Mouse (Mus musculus): Measurements from ENCODE around the gene Traf1. TPM values are rescaled to one million over a fixed set of nuclear protein-coding genes. Genes with fewer than 3 reads are reported as not detected.
A peak's percentile ranks its signal among the peaks of the same experiment; 100 is the strongest.

Gene Traf1
- polyA plus RNA-seq, 1 experiment: 1.8 TPM

DNA sequence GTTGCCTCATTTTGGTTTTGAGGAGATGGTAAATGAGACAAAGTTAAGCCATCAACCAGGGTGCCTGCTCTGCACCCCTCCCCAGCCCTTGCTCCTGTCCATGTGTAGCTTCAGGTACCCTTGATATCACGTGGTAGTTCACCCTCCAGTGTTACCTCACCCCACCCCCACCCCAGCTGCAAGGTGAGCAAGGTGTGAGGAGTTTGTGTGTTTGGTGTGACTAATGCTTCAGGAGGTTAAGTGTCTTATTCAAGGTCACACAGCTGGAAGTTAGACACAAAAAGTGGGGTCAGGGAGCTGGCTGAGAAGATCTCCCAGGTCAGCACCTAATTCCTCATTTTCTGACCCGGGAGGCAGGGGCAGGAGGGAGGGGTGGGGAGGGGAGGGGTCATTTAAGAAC is 38.8 kb downstream of the Traf1 start:
- Histone ChIP-seq H3K4me3 (ENCODE audit: insufficient read depth, poor library complexity, severe bottlenecking) (no peak overlapping the region), H3K27me3 (ENCODE audit: control insufficient read depth, insufficient read depth, insufficient read length) (no peaks in the 10 kb centered on the region), H3ac (ENCODE audit: control insufficient read depth, insufficient read length, low read depth) (no peak overlapping the region), H3K36me3 (ENCODE audit: control insufficient read depth, insufficient read depth) (no peaks in the 10 kb centered on the region), H3K79me3 (ENCODE audit: low read depth) (no peaks in the 10 kb centered on the region), H3K79me2 (ENCODE audit: control insufficient read depth, insufficient read depth) (no peaks in the 10 kb centered on the region)
- no peak for TF ChIP-seq USF1 (IDR thresholded peaks at IDR 0.05; ENCODE audit: low read depth)
- TF ChIP-seq FOSL1 (IDR thresholded peaks at IDR 0.05; ENCODE audit: insufficient read depth, low read length, poor library complexity, severe bottlenecking): no peak
- no peak for TF ChIP-seq MAX (IDR thresholded peaks at IDR 0.05)
- TF ChIP-seq CTCF (IDR thresholded peaks at IDR 0.05; ENCODE audit: control insufficient read depth, insufficient read depth, insufficient read length): no peak
- TF ChIP-seq MYOD1 (IDR thresholded peaks at IDR 0.05; ENCODE audit: control insufficient read depth, insufficient read length, low read depth): no peak
- no peak for TF ChIP-seq CEBPB (IDR thresholded peaks at IDR 0.05; ENCODE audit: low read depth)
- no peak for TF ChIP-seq MYOG (IDR thresholded peaks at IDR 0.05; ENCODE audit: control insufficient read depth, extremely low read depth, insufficient read length)

DNA sequence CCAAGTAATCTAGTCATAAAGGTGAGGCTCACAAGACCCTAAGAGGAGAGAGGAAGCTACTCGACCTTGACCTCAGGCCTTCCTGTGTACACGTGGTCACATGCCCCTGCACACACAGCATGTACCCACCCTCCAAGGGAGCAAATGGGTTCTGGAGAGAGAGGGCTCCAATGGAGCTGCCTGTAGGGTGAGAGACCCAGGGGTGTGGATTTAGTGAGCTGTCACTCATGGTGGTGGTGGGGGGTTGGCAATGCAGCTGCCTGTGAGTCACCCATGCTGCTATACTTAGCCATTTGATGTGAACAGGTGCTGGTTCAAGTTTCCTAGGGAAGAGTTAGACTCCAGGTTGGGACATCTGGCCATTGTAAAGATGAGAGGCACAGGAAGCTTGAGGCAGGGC is 41.4 kb downstream of the Traf1 start:
- H3K36me3 ChIP-seq (ENCODE audit: control insufficient read depth, insufficient read depth): no peaks in the 10 kb centered on the region
- no peaks in the 10 kb centered on the region for H3K27me3 ChIP-seq (ENCODE audit: control insufficient read depth, insufficient read depth, insufficient read length)
- no peak for TF ChIP-seq FOSL1 (IDR thresholded peaks at IDR 0.05; ENCODE audit: insufficient read depth, low read length, poor library complexity, severe bottlenecking)
- TF ChIP-seq CEBPB (IDR thresholded peaks at IDR 0.05; ENCODE audit: low read depth): no peak
- peak; percentile 17 for TF ChIP-seq USF1 (IDR thresholded peaks at IDR 0.05; ENCODE audit: low read depth)
- peak; percentile 90 for TF ChIP-seq MYOD1 (IDR thresholded peaks at IDR 0.05; ENCODE audit: control insufficient read depth, insufficient read length, low read depth)
- no peak for TF ChIP-seq CTCF (IDR thresholded peaks at IDR 0.05; ENCODE audit: control insufficient read depth, insufficient read depth, insufficient read length)
- no peak for TF ChIP-seq MAX (IDR thresholded peaks at IDR 0.05)
- no peak overlapping the region for H3K4me3 ChIP-seq (ENCODE audit: insufficient read depth, poor library complexity, severe bottlenecking)
- H3K79me2 ChIP-seq (ENCODE audit: control insufficient read depth, insufficient read depth): no peaks in the 10 kb centered on the region
- no peak overlapping the region for H3ac ChIP-seq (ENCODE audit: control insufficient read depth, insufficient read length, low read depth)
- no peaks in the 10 kb centered on the region for H3K79me3 ChIP-seq (ENCODE audit: low read depth)

DNA sequence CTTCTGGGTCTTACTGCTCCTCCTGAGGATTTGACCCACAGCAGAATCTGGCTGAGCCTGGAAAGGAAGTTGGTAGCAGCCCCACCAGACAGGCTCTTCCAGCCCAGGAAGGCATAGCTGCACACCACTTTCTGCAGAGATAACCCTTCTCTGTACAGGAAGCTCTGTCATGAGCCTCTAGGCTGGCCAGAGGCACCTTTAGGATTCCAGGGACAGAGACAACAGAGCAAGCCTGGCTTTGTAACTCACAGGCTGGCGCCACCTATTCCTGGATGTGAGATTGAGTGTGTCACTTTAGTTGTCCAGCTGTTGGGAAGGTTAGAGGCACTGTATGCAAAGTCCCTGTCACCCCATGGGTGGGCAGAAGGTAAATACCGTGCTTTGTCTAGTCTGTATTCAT is 46.5 kb downstream of the Traf1 start:
- no peaks in the 10 kb centered on the region for H3K27me3 ChIP-seq (ENCODE audit: control insufficient read depth, insufficient read depth, insufficient read length)
- H3ac ChIP-seq (ENCODE audit: control insufficient read depth, insufficient read length, low read depth): no peak overlapping the region
- peaks cover 17% of the 10 kb centered on the region for H3K36me3 ChIP-seq (ENCODE audit: control insufficient read depth, insufficient read depth)
- H3K79me3 ChIP-seq (ENCODE audit: low read depth): no peaks in the 10 kb centered on the region
- TF ChIP-seq MYOG (IDR thresholded peaks at IDR 0.05; ENCODE audit: control insufficient read depth, extremely low read depth, insufficient read length) (no peak), MAX (IDR thresholded peaks at IDR 0.05) (no peak), CEBPB (IDR thresholded peaks at IDR 0.05; ENCODE audit: low read depth) (no peak)
- no peaks in the 10 kb centered on the region for H3K79me2 ChIP-seq (ENCODE audit: control insufficient read depth, insufficient read depth)
- no peak overlapping the region for H3K4me3 ChIP-seq (ENCODE audit: insufficient read depth, poor library complexity, severe bottlenecking)

DNA sequence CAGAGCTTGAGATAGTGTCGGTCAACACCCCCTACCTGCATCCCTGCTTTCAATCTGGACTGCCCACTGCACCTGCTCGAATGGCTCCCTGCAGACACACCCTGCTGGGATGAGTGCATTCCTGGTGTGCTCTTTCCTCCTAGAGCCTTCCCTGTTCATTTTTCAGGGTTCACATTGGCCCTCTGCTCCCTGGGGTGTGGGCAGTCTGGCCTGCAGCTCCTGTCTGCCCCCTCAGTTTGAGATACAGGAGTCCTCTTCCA is 46.8 kb downstream of the Traf1 start:
- Histone ChIP-seq H3K27me3 (ENCODE audit: control insufficient read depth, insufficient read depth, insufficient read length) (no peaks in the 10 kb centered on the region), H3K4me3 (ENCODE audit: insufficient read depth, poor library complexity, severe bottlenecking) (no peak overlapping the region), H3K79me3 (ENCODE audit: low read depth) (no peaks in the 10 kb centered on the region), H3K79me2 (ENCODE audit: control insufficient read depth, insufficient read depth) (no peaks in the 10 kb centered on the region), H3K36me3 (ENCODE audit: control insufficient read depth, insufficient read depth) (peaks cover 21% of the 10 kb centered on the region), H3ac (ENCODE audit: control insufficient read depth, insufficient read length, low read depth) (no peak overlapping the region)
- no peak for TF ChIP-seq CEBPB (IDR thresholded peaks at IDR 0.05; ENCODE audit: low read depth)
- TF ChIP-seq USF1 (IDR thresholded peaks at IDR 0.05; ENCODE audit: low read depth): no peak

DNA sequence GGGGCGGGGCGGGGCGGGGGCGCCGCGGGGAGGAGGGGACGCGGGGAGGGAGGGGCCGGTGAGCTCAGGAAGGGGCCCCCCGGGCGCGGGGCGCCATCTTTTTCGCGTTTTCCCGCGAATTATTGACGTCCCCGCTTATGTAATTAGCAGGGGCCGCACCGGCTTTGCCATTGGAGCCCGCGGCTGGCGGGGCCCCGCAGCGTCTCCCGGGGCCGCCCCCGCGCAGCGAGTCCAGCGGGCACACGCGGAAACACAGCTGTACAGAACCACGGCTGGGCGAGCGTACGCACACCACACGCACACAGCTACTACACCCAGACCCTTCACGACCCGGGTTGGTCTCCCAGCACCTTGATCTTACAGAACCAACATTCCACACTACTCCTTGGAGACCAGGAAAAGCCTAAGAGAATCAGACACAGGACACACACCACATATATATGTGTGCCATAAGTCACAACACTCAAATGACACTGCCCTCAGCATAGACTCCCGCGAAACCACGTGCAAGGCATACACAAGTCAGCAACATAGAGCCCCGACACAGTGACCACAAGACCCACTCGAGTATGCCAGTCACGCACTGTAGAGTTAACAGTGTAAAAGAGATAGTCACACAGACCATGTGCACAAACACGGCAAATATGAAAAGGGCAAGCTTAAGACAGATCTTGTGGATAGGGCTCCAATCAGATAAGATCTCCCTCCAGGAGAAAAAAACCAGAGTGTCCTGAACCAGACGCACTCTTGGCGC is 47.3 kb downstream of the Traf1 start:
- H3ac ChIP-seq (ENCODE audit: control insufficient read depth, insufficient read length, low read depth): peak overlapping the region; percentile 12
- no peaks in the 10 kb centered on the region for H3K27me3 ChIP-seq (ENCODE audit: control insufficient read depth, insufficient read depth, insufficient read length)
- peak overlapping the region; percentile 71 for H3K4me3 ChIP-seq (ENCODE audit: insufficient read depth, poor library complexity, severe bottlenecking)
- peaks cover 26% of the 10 kb centered on the region for H3K36me3 ChIP-seq (ENCODE audit: control insufficient read depth, insufficient read depth)
- TF ChIP-seq CTCF (IDR thresholded peaks at IDR 0.05; ENCODE audit: control insufficient read depth, insufficient read depth, insufficient read length): no peak
- TF ChIP-seq MYOD1 (IDR thresholded peaks at IDR 0.05; ENCODE audit: control insufficient read depth, insufficient read length, low read depth): no peak
- TF ChIP-seq MYOG (IDR thresholded peaks at IDR 0.05; ENCODE audit: control insufficient read depth, extremely low read depth, insufficient read length): no peak
- no peak for TF ChIP-seq FOSL1 (IDR thresholded peaks at IDR 0.05; ENCODE audit: insufficient read depth, low read length, poor library complexity, severe bottlenecking)
- TF ChIP-seq CEBPB (IDR thresholded peaks at IDR 0.05; ENCODE audit: low read depth): no peak
- TF ChIP-seq MAX (IDR thresholded peaks at IDR 0.05): no peak
- no peak for TF ChIP-seq USF1 (IDR thresholded peaks at IDR 0.05; ENCODE audit: low read depth)
- no peaks in the 10 kb centered on the region for H3K79me3 ChIP-seq (ENCODE audit: low read depth)
- no peaks in the 10 kb centered on the region for H3K79me2 ChIP-seq (ENCODE audit: control insufficient read depth, insufficient read depth)

DNA sequence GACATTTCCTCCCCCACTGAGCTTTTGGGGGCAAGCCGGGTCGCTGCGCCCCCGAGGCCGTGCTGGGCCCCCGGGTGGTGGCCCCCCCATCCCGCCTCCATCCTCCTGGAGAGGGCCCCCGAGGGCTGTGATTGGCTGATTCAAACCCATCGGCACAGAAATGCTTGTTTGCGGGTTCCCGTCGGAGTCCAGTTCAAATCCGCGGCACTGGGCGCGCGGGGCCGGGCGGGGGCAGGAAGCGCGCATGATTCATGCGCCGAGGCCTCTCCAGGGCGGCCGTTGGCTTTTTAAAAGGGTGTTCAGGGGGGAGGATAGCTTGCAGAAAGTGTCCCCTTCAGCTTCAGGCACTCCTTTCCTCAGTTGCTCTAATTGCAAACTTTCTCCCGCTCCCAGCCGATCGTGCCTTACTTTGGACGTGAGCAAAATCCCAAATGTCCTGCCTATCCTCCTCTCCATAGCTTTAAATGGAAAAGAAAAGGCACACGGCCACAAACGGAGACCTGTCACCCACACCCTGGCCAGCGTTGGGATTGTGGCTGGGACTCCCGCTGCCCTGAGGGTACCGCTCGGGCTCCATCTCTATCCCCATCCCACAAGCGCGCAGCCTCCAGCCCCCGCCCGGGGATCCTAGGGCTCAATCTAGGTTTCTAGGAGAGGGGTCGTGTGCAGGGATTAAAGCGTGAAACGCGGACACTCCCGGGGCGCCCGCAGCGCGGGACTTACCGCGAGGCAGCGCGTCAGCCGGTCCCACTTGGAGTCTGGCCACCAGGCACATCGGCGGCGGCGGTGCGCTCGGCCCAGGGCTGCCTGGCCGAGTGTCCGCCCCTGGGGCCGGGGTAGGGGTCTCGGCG is 48.1 kb downstream of the Traf1 start, which contains the start of gene Phf19:
Gene Phf19 (minus strand): TSS at position 809 of the 851 bp plus-strand sequence.
- Histone ChIP-seq H3K79me3 (ENCODE audit: low read depth) (no peaks in the 10 kb centered on the region), H3K36me3 (ENCODE audit: control insufficient read depth, insufficient read depth) (peaks cover 34% of the 10 kb centered on the region), H3K27me3 (ENCODE audit: control insufficient read depth, insufficient read depth, insufficient read length) (no peaks in the 10 kb centered on the region), H3K4me3 (ENCODE audit: insufficient read depth, poor library complexity, severe bottlenecking) (peak within 1 kb of the TSS; percentile 71), H3K79me2 (ENCODE audit: control insufficient read depth, insufficient read depth) (no peaks in the 10 kb centered on the region), H3ac (ENCODE audit: control insufficient read depth, insufficient read length, low read depth) (peak within 1 kb of the TSS; percentile 36)
- TF ChIP-seq MAX (IDR thresholded peaks at IDR 0.05) (no peak), USF1 (IDR thresholded peaks at IDR 0.05; ENCODE audit: low read depth) (no peak), CTCF (IDR thresholded peaks at IDR 0.05; ENCODE audit: control insufficient read depth, insufficient read depth, insufficient read length) (no peak), CEBPB (IDR thresholded peaks at IDR 0.05; ENCODE audit: low read depth) (no peak), MYOG (IDR thresholded peaks at IDR 0.05; ENCODE audit: control insufficient read depth, extremely low read depth, insufficient read length) (no peak)

Data from C2C12 (cell line).